Mouse (Mus musculus) large intestine, adult 2 months (tissue): ENCODE results near the gene Amn. TPM values are rescaled to one million over a fixed set of nuclear protein-coding genes. Genes with fewer than 3 reads are reported as not detected.

Experiments used
- DNase-seq: peaks from one replicate; pipeline ENCODE4 v3.0.0-alpha.2; 2012; ENCODE audit warnings: low read depth, low spot score
- WGBS: fragments of 180-500 bp; shearing (Covaris S2); methylation state at CpG from one replicate; pipeline ENCODE4 v1.1.7; 2018; 5-methylcytosine and 5-hydroxymethylcytosine counted together
- polyA plus RNA-seq: library from polyadenylated mRNA; depleted of rRNA; stranded (reverse); fragments of >200 nt; gene quantifications from 2 replicates; pipeline ENCODE4 v1.2.3, GENCODE M21; 2012; rRNA removed

The Amn gene
- polyA plus RNA-seq, 1 experiment: 121 TPM

DNA sequence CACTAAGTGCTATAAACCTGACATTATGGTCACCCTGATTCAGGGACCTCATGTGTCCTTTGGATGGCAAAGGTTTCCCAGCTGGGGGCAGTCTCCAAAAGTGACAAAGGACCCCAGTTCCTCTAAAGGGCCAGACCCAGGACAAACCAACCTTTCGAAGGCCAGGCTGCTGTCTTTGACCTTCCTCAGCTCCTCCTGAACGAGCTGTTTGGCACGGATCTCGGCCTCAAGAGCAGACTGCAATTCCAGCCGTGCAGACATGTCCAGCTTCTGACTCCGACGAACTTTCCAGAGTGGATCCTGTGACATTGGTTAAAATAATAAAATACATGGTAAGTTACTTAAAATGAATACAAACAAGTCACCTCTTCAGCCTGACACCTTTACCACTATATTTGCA is 43.4 kb downstream of the Amn start:
- WGBS: 96% methylated on average over 7 of the region's 7 CpGs
- DNase-seq: no peak

DNA sequence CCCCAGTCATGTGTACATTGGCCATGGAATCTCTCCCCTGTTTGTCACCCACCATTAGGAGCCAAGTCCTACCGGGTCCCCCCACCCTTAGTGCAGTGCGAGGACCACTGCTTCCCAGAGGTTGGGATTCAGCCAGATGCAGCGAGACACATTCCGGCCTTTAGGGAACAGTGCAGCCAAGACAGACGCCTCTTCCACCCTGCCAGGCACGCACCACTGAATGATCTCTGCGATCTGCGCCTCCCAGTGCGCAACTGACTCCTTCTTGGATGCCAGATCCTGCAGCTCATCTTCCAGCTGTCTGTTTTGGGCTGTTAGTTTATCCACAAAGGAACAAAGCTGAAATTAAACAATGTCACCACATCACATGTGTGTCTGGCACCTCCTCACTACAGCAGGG is 46.8 kb downstream of the Amn start:
- DNase-seq: no peak
- 94% methylated on average over 9 of the region's 9 CpGs for WGBS

DNA sequence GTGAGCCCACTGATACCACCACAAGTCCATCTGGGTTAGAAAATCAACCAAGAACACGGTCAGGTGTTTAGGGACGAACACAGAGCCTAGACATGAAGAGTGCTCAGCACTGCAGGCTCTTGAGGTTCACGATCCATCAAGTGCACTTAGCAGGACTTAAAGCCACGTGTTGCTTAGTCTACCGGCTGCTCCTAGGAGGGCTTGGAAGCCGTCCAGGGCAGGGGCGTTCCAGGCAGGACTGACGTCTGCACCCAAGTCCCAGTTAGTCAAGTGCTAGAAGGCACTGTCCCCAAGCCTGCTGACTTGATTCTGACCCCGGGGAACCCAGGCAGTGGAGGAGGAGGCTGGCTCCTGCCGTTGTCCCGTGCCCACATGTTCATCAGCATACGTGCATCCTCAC is 49.7 kb downstream of the Amn start:
- no peak for DNase-seq
- WGBS: 82% methylated on average over 12 of the region's 12 CpGs

DNA sequence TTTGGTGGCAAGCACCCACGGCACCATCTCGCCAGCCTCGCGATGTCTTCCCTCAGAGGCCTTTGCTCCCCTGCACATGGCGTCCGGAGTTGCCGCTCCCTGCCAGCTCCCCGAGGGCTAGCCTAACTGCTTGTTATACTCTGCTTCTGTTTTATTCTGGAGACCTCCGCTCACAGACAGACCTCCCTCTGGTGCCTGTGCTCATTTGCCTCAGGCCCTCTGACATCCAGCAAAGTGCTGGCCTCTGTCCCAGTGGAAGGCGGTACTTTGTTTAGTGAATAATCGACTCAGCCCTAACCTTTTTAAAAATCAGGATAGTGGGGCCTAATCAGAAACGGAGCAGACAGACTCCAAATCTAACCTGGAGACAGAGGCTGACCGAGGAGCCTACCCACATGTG is 50.9 kb downstream of the Amn start:
- WGBS: 87% methylated on average over 13 of the region's 13 CpGs

DNA sequence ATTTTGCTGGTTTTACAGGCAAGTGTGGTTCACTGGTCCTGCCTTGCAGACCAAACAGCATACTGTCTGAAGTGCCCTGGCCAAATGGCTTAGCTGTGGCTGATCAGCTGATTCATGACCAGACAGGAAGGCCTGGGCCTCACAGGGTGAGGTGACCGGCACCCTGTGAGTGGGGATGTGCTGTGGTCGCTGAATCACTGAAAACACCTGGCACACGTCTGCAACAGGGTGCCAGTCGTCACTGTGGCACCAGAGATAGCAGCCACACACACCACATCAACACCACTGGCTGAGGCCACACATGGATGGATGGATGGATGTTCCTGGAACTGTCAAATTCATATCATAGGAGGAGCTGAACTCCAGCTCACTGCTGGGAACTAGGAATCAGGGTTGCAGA is 52.5 kb downstream of the Amn start:
- 85% methylated on average over 4 of the region's 4 CpGs for WGBS
- no peak for DNase-seq

More for the DNA sequence above, 50.9 kb downstream of the Amn start:
- no peak for DNase-seq

DNA sequence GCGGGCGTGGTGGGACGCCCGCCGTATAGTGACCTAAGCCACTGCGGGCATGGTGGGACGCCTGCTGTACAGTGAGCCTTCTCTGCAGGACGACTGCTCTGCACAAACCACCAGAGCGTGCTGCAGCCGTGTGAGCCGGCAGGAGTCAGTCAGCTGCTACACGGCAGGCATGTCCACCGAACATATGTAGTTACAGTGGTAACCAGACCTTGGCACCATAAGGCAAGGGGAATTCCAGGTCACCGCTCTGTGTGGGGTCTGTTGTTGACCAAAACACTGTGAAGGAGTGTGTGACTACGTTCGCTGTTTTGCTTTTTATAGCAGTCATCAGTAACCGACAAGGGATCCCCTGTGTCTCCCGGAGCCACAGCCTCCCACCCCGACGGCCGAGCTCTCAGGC is 53.6 kb downstream of the Amn start:
- DNase-seq: no peak
- 95% methylated on average over 21 of the region's 21 CpGs for WGBS

DNA sequence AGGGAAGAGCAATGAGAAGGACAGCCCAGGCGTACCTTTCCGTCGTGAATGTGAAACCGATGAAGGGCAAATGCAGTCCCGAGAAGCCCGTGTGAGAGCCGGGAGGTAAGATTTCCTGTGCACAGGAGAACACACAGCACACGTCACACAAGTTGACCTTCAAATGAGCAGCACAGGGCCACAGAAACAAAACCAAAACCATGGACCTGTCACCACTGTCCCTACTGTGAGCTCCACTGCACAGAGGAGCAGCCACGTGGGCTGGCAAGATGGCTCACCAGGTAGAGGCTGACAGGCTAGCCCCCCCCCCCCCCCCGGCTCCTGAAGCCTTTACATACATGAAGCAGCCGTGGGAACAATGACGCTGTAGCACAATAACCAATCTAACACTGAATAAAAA is 54.1 kb downstream of the Amn start:
- no peak for DNase-seq
- 97% methylated on average over 12 of the region's 12 CpGs for WGBS

DNA sequence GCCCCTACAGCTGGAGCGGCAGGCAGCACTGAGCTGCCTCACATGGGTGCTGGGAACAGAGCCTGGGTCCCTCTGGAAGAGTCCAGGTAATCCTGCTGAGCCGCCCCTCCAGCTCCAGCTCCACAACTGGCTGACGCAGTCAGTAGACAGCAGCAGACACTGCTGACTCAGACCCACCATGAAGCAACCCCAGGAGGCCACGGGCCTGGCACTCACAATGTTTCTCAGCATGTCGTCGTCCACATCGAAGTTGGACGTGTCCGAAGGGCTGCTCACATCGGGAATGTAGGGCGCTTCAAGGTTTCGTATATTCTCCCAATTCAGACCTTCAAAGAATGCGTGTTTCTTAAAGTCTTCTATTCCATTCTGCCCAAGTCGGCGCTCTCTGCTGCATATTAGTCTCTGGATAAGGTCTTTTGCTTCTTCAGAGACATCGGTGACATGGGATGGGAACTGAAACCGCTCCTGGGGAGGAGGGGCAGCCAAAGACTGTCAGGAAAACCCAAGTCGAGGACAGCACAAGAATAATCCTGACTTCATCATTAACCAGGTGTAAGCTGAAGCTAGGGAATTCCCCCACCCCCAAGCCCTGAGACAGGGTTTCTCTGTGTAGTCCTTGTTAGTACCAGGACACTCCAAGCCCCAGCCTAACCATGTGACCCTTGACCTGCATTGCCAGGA is 55.0 kb downstream of the Amn start:
- 91% methylated on average over 18 of the region's 18 CpGs for WGBS

More for the DNA sequence above, 55.0 kb downstream of the Amn start:
- DNase-seq: no peak

Other genes with a start within 250 kb of the Amn start
- 14.4 and 15.0 TPM in 2 replicates for gene Rcor1, start 231.7 kb upstream of the Amn start, polyA plus RNA-seq
- 11.5 and 15.3 TPM in 2 replicates for gene Traf3, start 104.7 kb upstream of the Amn start, polyA plus RNA-seq
- not detected in 2 replicates for gene 4930595D18Rik, start 86.6 kb upstream of the Amn start, polyA plus RNA-seq
- gene Cdc42bpb, start 106.6 kb downstream of the Amn start, polyA plus RNA-seq: 186 and 250 TPM in 2 replicates
- gene Lbhd2, start 135.7 kb downstream of the Amn start, polyA plus RNA-seq: 0.92 and 1.5 TPM in 2 replicates
- gene Exoc3l4, start 145.9 kb downstream of the Amn start, polyA plus RNA-seq: 197 and 357 TPM in 2 replicates
- gene Tnfaip2, start 171.4 kb downstream of the Amn start, polyA plus RNA-seq: 18.0 and 21.4 TPM in 2 replicates
- gene Gm266, start 214.7 kb downstream of the Amn start, polyA plus RNA-seq: 0.53 and 0.66 TPM in 2 replicates